Comparison of ENCODE assay signal across 8 mouse cellular contexts in genomic region chr2:152375652-152376344, GRCm38 (mm10). TPM values are rescaled to one million over a fixed set of nuclear protein-coding genes. Genes with fewer than 3 reads are reported as not detected.
DNase-seq lines count a peak whose midpoint lies in the region; ATAC-seq and TF ChIP-seq lines count a peak whose summit lies in the region.

No protein-coding gene starts in this region.

- H3K4me3 ChIP-seq in cerebellum, adult 2 months (replicated peaks; ENCODE audit: insufficient read depth, low read depth, low read length): peak overlapping the region; percentile 28
- peak overlapping the region; percentile 37 for H3K4me3 ChIP-seq in hindbrain, embryonic 14.5 days (replicated peaks; ENCODE audit: low read length)
- peak overlapping the region; percentile 35 for H3K4me3 ChIP-seq in midbrain, embryonic 14.5 days (replicated peaks; ENCODE audit: low read depth, low read length)
- H3K4me3 ChIP-seq in thymus, adult 2 months (ENCODE audit: control insufficient read depth, insufficient read depth, low read length): no peak overlapping the region

- no peak for TF ChIP-seq POLR2A in cerebellum, adult 2 months (IDR thresholded peaks at IDR 0.05; ENCODE audit: borderline replicate concordance, insufficient read depth, low read length)
- no peak for TF ChIP-seq POLR2A in thymus, adult 2 months (IDR thresholded peaks at IDR 0.05; ENCODE audit: control insufficient read depth, extremely low read depth, insufficient read depth, low read length, poor library complexity)

- peak overlapping the region; percentile 61 for H3K9ac ChIP-seq in hindbrain, embryonic 14.5 days
- peak overlapping the region; percentile 54 for H3K9ac ChIP-seq in midbrain, embryonic 14.5 days (replicated peaks; ENCODE audit: low read length)

- TF ChIP-seq CTCF in cerebellum, adult 2 months (IDR thresholded peaks at IDR 0.05; ENCODE audit: borderline replicate concordance, insufficient read depth, low read depth, low read length): no peak
- TF ChIP-seq CTCF in thymus, adult 2 months (IDR thresholded peaks at IDR 0.05; ENCODE audit: borderline replicate concordance, control insufficient read depth, extremely low read depth, insufficient read depth, low read length, poor library complexity): no peak

- H3K9me3 ChIP-seq in hindbrain, embryonic 14.5 days (ENCODE audit: control insufficient read depth, low read length): no peaks in the 10 kb centered on the region
- H3K9me3 ChIP-seq in midbrain, embryonic 14.5 days (ENCODE audit: control insufficient read depth, low read length): no peaks in the 10 kb centered on the region

- no peaks in the 10 kb centered on the region for H3K27me3 ChIP-seq in cerebellum, adult 2 months (ENCODE audit: control insufficient read depth, insufficient read depth, low read length)
- no peaks in the 10 kb centered on the region for H3K27me3 ChIP-seq in hindbrain, embryonic 14.5 days (ENCODE audit: control insufficient read depth, insufficient read depth, low read length)
- no peaks in the 10 kb centered on the region for H3K27me3 ChIP-seq in midbrain, embryonic 14.5 days (ENCODE audit: control insufficient read depth, insufficient read depth, low read length)
- no peaks in the 10 kb centered on the region; the same call in 1 of the 2 replicates for H3K27me3 ChIP-seq in thymus, adult 2 months (ENCODE audit: control insufficient read depth, insufficient read depth, low read length)

- 8% methylated on average over 21 of the region's 21 CpGs for WGBS in cerebellum, adult 2 months
- 2% methylated on average over 21 of the region's 21 CpGs for WGBS in hindbrain, embryonic 14.5 days
- WGBS in midbrain, embryonic 14.5 days: under 1% methylated on average over 21 of the region's 21 CpGs
- WGBS in thymus, adult 2 months: 53% methylated on average over 21 of the region's 21 CpGs

- H3K27ac ChIP-seq in cerebellum, adult 2 months (ENCODE audit: insufficient read depth, low read length): no peak overlapping the region
- peak overlapping the region; percentile 94 for H3K27ac ChIP-seq in hindbrain, embryonic 14.5 days
- H3K27ac ChIP-seq in midbrain, embryonic 14.5 days (replicated peaks; ENCODE audit: low read depth, low read length): peak overlapping the region; percentile 95
- no peak overlapping the region for H3K27ac ChIP-seq in thymus, adult 2 months (ENCODE audit: control insufficient read depth, insufficient read depth, low read length)

- peak; percentile 27 to 31 for DNase-seq in cerebellum, adult 2 months
- DNase-seq in cerebellum, adult 11 months: no peak
- peak; percentile 26 to 56 for DNase-seq in cerebellum, postnatal 25 days
- DNase-seq in hindbrain, embryonic 14.5 days (ENCODE audit: low spot score): peak; percentile 73
- DNase-seq in midbrain, embryonic 14.5 days: peak; percentile 92
- DNase-seq in thymus, adult 2 months: no peak
- no peak for DNase-seq in heart, adult 18-20 months

- peak overlapping the region; percentile 70 for H3K4me2 ChIP-seq in hindbrain, embryonic 14.5 days (replicated peaks)
- peak overlapping the region; percentile 70 for H3K4me2 ChIP-seq in midbrain, embryonic 14.5 days (ENCODE audit: low read length)

- peak; percentile 92 for ATAC-seq in hindbrain, embryonic 14.5 days (ENCODE audit: low FRiP score)
- peak; percentile 86 for ATAC-seq in midbrain, embryonic 14.5 days (ENCODE audit: low FRiP score, low TSS enrichment)
- no peak for ATAC-seq in granulocyte monocyte progenitor cell, adult 5-6 weeks (replicated peaks; ENCODE audit: poor library complexity, severe bottlenecking)

- H3K4me1 ChIP-seq in cerebellum, adult 2 months (ENCODE audit: control insufficient read depth, insufficient read depth, low read length): no peaks in the 10 kb centered on the region
- H3K4me1 ChIP-seq in hindbrain, embryonic 14.5 days (replicated peaks; ENCODE audit: control insufficient read depth, insufficient read depth, low read length): peaks cover 19% of the 10 kb centered on the region
- H3K4me1 ChIP-seq in midbrain, embryonic 14.5 days (ENCODE audit: control insufficient read depth, insufficient read depth, low read length): peaks cover 32% of the 10 kb centered on the region
- H3K4me1 ChIP-seq in thymus, adult 2 months (replicated peaks; ENCODE audit: control insufficient read depth, insufficient read depth, low read length): peaks cover 4% of the 10 kb centered on the region

- no peaks in the 10 kb centered on the region for H3K36me3 ChIP-seq in hindbrain, embryonic 14.5 days (replicated peaks; ENCODE audit: control insufficient read depth, insufficient read depth)
- no peaks in the 10 kb centered on the region for H3K36me3 ChIP-seq in midbrain, embryonic 14.5 days (ENCODE audit: control insufficient read depth, insufficient read depth, low read length)
- no peaks in the 10 kb centered on the region for H3K36me3 ChIP-seq in thymus, adult 2 months (ENCODE audit: control insufficient read depth, insufficient read depth, low read length)

RNA-seq across cellular contexts. Expression of gene Nrsn2, which starts 0.6 kb away (rescaled TPM):
- 124 and 142 TPM in 2 replicates for polyA plus RNA-seq in cerebellum, adult 2 months (2012; rRNA removed)
- 48.0 and 56.9 TPM in 2 replicates for polyA plus RNA-seq in hindbrain, embryonic 14.5 days (2014; fragmentation: Nextera tagmentation; extraction: Ambion mirVana)
- polyA plus RNA-seq in midbrain, embryonic 14.5 days (2014; fragmentation: Nextera tagmentation; extraction: Ambion mirVana): 40.1 and 49.0 TPM in 2 replicates
- total RNA-seq in granulocyte monocyte progenitor cell, adult 5-6 weeks (2014; fragmentation: Nextera tagmentation): not detected in 2 replicates
- total RNA-seq in granulocyte monocyte progenitor cell, adult 5-6 weeks (2017): not detected in 2 replicates
- 0.07 TPM in 1 of 2 replicates, not detected in the other for polyA plus RNA-seq in thymus, adult 2 months (2012; rRNA removed)
- total RNA-seq in heart, adult 18-20 months (2021): not detected

RNA-seq across cellular contexts. Expression of gene Sox12, which starts 22.1 kb away (rescaled TPM):
- polyA plus RNA-seq in cerebellum, adult 2 months (2012; rRNA removed): 11.1 and 12.1 TPM in 2 replicates
- 18.8 and 19.5 TPM in 2 replicates for polyA plus RNA-seq in hindbrain, embryonic 14.5 days (2014; fragmentation: Nextera tagmentation; extraction: Ambion mirVana)
- polyA plus RNA-seq in midbrain, embryonic 14.5 days (2014; fragmentation: Nextera tagmentation; extraction: Ambion mirVana): 21.9 and 25.4 TPM in 2 replicates
- total RNA-seq in granulocyte monocyte progenitor cell, adult 5-6 weeks (2014; fragmentation: Nextera tagmentation): 8.6 and 10.5 TPM in 2 replicates
- total RNA-seq in granulocyte monocyte progenitor cell, adult 5-6 weeks (2017): 1.5 and 2.4 TPM in 2 replicates
- 3.8 and 4.5 TPM in 2 replicates for polyA plus RNA-seq in thymus, adult 2 months (2012; rRNA removed)
- 1 to 10 TPM; 5.7 to 5.8 TPM for total RNA-seq in heart, adult 18-20 months (2021)

RNA-seq across cellular contexts. Expression of gene Trib3, which starts 32.0 kb away (rescaled TPM):
- polyA plus RNA-seq in cerebellum, adult 2 months (2012; rRNA removed): 1.1 TPM in 2 replicates
- 0.95 and 1.0 TPM in 2 replicates for polyA plus RNA-seq in hindbrain, embryonic 14.5 days (2014; fragmentation: Nextera tagmentation; extraction: Ambion mirVana)
- 0.62 and 1.2 TPM in 2 replicates for polyA plus RNA-seq in midbrain, embryonic 14.5 days (2014; fragmentation: Nextera tagmentation; extraction: Ambion mirVana)
- not detected in 2 replicates for total RNA-seq in granulocyte monocyte progenitor cell, adult 5-6 weeks (2014; fragmentation: Nextera tagmentation)
- total RNA-seq in granulocyte monocyte progenitor cell, adult 5-6 weeks (2017): not detected in 2 replicates
- 2.6 and 3.8 TPM in 2 replicates for polyA plus RNA-seq in thymus, adult 2 months (2012; rRNA removed)
- total RNA-seq in heart, adult 18-20 months (2021): 1 to 10 TPM; 2.8 to 3.8 TPM

RNA-seq across cellular contexts. Expression of gene Zcchc3, which starts 39.0 kb away (rescaled TPM):
- polyA plus RNA-seq in cerebellum, adult 2 months (2012; rRNA removed): 10.7 and 11.9 TPM in 2 replicates
- 16.5 and 17.2 TPM in 2 replicates for polyA plus RNA-seq in hindbrain, embryonic 14.5 days (2014; fragmentation: Nextera tagmentation; extraction: Ambion mirVana)
- polyA plus RNA-seq in midbrain, embryonic 14.5 days (2014; fragmentation: Nextera tagmentation; extraction: Ambion mirVana): 18.0 and 19.3 TPM in 2 replicates
- total RNA-seq in granulocyte monocyte progenitor cell, adult 5-6 weeks (2014; fragmentation: Nextera tagmentation): 3.7 and 9.4 TPM in 2 replicates
- 4.8 and 4.9 TPM in 2 replicates for total RNA-seq in granulocyte monocyte progenitor cell, adult 5-6 weeks (2017)
- polyA plus RNA-seq in thymus, adult 2 months (2012; rRNA removed): 1.7 and 2.0 TPM in 2 replicates
- 1 to 10 TPM; 5.0 to 5.8 TPM for total RNA-seq in heart, adult 18-20 months (2021)

RNA-seq across cellular contexts. Expression of gene 6820408C15Rik, which starts 39.6 kb away (rescaled TPM):
- 2.6 and 3.9 TPM in 2 replicates for polyA plus RNA-seq in cerebellum, adult 2 months (2012; rRNA removed)
- polyA plus RNA-seq in hindbrain, embryonic 14.5 days (2014; fragmentation: Nextera tagmentation; extraction: Ambion mirVana): 2.5 and 3.8 TPM in 2 replicates
- polyA plus RNA-seq in midbrain, embryonic 14.5 days (2014; fragmentation: Nextera tagmentation; extraction: Ambion mirVana): 1.0 and 1.1 TPM in 2 replicates
- 0.75 TPM in 1 of 2 replicates, not detected in the other for total RNA-seq in granulocyte monocyte progenitor cell, adult 5-6 weeks (2014; fragmentation: Nextera tagmentation)
- total RNA-seq in granulocyte monocyte progenitor cell, adult 5-6 weeks (2017): not detected in 2 replicates
- polyA plus RNA-seq in thymus, adult 2 months (2012; rRNA removed): 0.36 and 0.50 TPM in 2 replicates
- total RNA-seq in heart, adult 18-20 months (2021): 1 to 10 TPM; 1.6 to 2.4 TPM

Comparison
In these comparisons a context has a peak if more than half of its experiments do, and no peak if none do; other contexts are left out.
1. DNase-seq: peak in cerebellum, adult 2 months (2 of 2), cerebellum, postnatal 25 days (2 of 2), hindbrain, embryonic 14.5 days (single experiment) and midbrain, embryonic 14.5 days (single experiment); none in cerebellum, adult 11 months (single experiment), thymus, adult 2 months (single experiment) and heart, adult 18-20 months (0 of 2).
2. H3K27ac ChIP-seq: peak in hindbrain, embryonic 14.5 days (single experiment) and midbrain, embryonic 14.5 days (single experiment); none in cerebellum, adult 2 months (single experiment) and thymus, adult 2 months (single experiment).
3. RNA of gene Nrsn2, which starts 0.6 kb away (polyA plus RNA-seq): 124 to 142 TPM in cerebellum, adult 2 months, 48.0 to 56.9 TPM in hindbrain, embryonic 14.5 days and 40.1 to 49.0 TPM in midbrain, embryonic 14.5 days; 0.07 TPM in thymus, adult 2 months; every median in the first group is over 10 times any median in the second.